Mouse (Mus musculus) stomach, postnatal 0 days (tissue): ENCODE data around the gene Pla2g2f. TPM values are rescaled to one million over a fixed set of nuclear protein-coding genes. Genes with fewer than 3 reads are reported as not detected.
A peak's percentile ranks its signal among the peaks of the same experiment; 100 is the strongest.

ENCODE experiments used
- ATAC-seq: fragments of 200-750 bp; cut with Nextera tagmentation; 2 replicates; pipeline ENCODE4 v1.8.0; 2017; ENCODE audit not compliant: low FRiP score, low TSS enrichment
- DNase-seq: peaks from one replicate; pipeline ENCODE4 v3.0.0-alpha.2; 2016; ENCODE audit warnings: low spot score
- H3K27ac ChIP-seq: fragments of 300-500 bp; sonication (generic); replicated peaks from 2 replicates; pipeline ENCODE4 v1.5.1; 2014; ENCODE audit warnings: mild to moderate bottlenecking, control low read depth
- H3K27me3 ChIP-seq: fragments of 300-500 bp; sonication (generic); 2 replicates; pipeline ENCODE4 v1.6.1; 2014; ENCODE audit warnings: low read length; ENCODE audit not compliant: control insufficient read depth, insufficient read depth
- H3K36me3 ChIP-seq: fragments of 300-500 bp; sonication (generic); 2 replicates; pipeline ENCODE4 v1.6.1; 2014; ENCODE audit warnings: low read length, mixed read lengths; ENCODE audit not compliant: control insufficient read depth, insufficient read depth
- H3K4me1 ChIP-seq: fragments of 300-500 bp; sonication (generic); replicated peaks from 2 replicates; pipeline ENCODE4 v1.6.1; 2014; ENCODE audit warnings: antibody characterized with exemption; ENCODE audit not compliant: control insufficient read depth, insufficient read depth
- H3K4me2 ChIP-seq: fragments of 300-500 bp; sonication (generic); replicated peaks from 2 replicates; pipeline ENCODE4 v1.6.1; 2014; ENCODE audit warnings: low read depth, mild to moderate bottlenecking, control low read depth, moderate library complexity
- H3K4me3 ChIP-seq: fragments of 300-500 bp; sonication (generic); 2 replicates; pipeline ENCODE4 v1.5.1; 2014; ENCODE audit warnings: low read depth, low read length, control low read depth
- H3K9ac ChIP-seq: fragments of 300-500 bp; sonication (generic); 2 replicates; pipeline ENCODE4 v1.6.1; 2014; ENCODE audit warnings: mild to moderate bottlenecking, low read length, control low read depth, mixed read lengths
- H3K9me3 ChIP-seq: fragments of 300-500 bp; sonication (generic); 2 replicates; pipeline ENCODE4 v1.6.1; 2016; ENCODE audit warnings: low read length; ENCODE audit not compliant: control insufficient read depth
- CTCF ChIP-seq: IDR thresholded peaks from 2 replicates; pipeline ENCODE4 v1.5.1; 2016; ENCODE audit warnings: antibody characterized with exemption, low read depth, mild to moderate bottlenecking, moderate library complexity
- EP300 ChIP-seq: optimal IDR thresholded peaks from 2 replicates; pipeline ENCODE3; 2016; ENCODE audit warnings: antibody characterized with exemption
- WGBS: fragments of 180-500 bp; shearing (Covaris S2); extraction: QIAGEN DNeasy Blood & Tissue Kit; methylation state at CpG from one replicate; pipeline ENCODE4 v1.1.7; 2014; 5-methylcytosine and 5-hydroxymethylcytosine counted together
- polyA plus RNA-seq: library from polyadenylated mRNA; unstranded; fragments of >200 nt; fragmentation: Nextera tagmentation; extraction: Ambion mirVana; gene quantifications from 2 replicates; pipeline ENCODE4 v1.2.1, GENCODE M21; 2015

Gene Pla2g2f
- polyA plus RNA-seq, 1 experiment from 2014 or later = 8.7 TPM

DNA sequence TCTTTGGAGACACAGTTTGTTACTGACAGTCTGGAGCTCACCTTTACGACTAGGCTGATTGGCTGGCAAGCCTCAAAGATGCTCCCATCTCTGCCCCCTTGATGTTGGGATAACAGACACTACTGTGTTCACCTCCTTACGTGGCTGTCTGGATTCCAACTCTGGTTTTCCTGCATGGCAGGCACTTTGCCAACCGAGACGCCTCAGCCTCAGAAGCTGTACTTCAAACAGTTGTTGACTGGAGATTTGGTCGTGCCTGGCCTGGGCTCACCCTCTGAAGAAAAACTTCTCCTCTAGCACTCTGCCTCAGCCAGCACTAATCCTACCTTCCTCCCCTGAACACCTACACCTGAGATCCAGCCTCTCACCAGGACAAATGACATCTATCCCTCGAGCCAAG, 34.0 kb upstream of the Pla2g2f start:
- Histone ChIP-seq H3K27me3 (no peaks in the 10 kb centered on the region), H3K9me3 (no peaks in the 10 kb centered on the region), H3K4me1 (no peaks in the 10 kb centered on the region; the same call in 1 of the 2 replicates), H3K27ac (no peak overlapping the region), H3K4me2 (no peak overlapping the region), H3K36me3 (no peaks in the 10 kb centered on the region), H3K4me3 (no peak overlapping the region), H3K9ac (no peak overlapping the region)
- TF ChIP-seq CTCF (no peak), EP300 (no peak)
- 50% methylated on average over 6 of the region's 6 CpGs for WGBS
- DNase-seq (no peak), ATAC-seq (no peak)

DNA sequence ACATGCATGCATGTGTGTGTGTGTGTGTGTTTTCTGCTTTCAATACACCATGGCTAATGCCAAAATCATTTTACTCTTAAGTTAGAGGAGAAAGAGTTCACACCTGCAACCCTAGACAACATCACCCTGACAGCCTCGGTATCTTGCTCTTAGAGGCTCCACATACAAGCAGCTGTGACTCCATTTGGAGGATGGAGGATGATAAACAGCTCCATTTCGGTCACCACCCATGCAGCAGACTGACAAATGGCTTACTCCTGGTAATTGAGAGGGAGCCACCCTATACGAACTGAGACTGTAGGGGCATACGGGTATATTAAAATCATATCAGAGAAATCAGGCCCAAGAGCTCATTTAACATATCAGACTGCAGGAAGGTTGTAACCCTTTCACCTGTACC, 31.0 kb upstream of the Pla2g2f start:
- H3K27me3 ChIP-seq = no peaks in the 10 kb centered on the region
- H3K4me3 ChIP-seq = no peak overlapping the region
- 64% methylated on average over 4 of the region's 4 CpGs for WGBS
- H3K4me1 ChIP-seq = no peaks in the 10 kb centered on the region; the same call in 1 of the 2 replicates
- DNase-seq = no peak
- no peak overlapping the region for H3K4me2 ChIP-seq
- H3K9ac ChIP-seq = no peak overlapping the region
- no peak for TF ChIP-seq CTCF
- no peak for TF ChIP-seq EP300
- H3K27ac ChIP-seq = no peak overlapping the region
- no peaks in the 10 kb centered on the region for H3K36me3 ChIP-seq
- no peak for ATAC-seq
- H3K9me3 ChIP-seq = no peaks in the 10 kb centered on the region

DNA sequence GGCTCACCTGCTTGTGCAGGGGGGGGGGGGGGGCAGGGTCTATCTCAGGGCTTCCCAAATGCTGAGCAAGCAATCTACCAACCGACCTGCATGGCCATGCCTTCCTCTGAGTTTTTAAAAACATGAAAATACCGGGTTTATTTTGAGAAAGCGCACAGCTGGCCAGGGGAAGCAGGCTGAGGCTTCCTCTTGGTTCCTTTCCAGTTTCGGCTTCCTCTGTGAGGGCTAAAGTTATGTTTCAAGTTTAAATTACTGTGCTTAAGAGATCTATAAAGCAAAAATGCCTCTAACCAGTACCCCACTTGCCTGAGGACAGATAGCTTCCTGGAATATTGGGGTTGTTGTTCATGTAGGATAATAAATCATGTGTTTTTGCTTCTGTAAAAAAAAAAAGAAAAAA, 28.7 kb upstream of the Pla2g2f start:
- no peaks in the 10 kb centered on the region for H3K36me3 ChIP-seq
- no peaks in the 10 kb centered on the region for H3K27me3 ChIP-seq
- 0 out of 2 replicates have a peak overlapping the region, but pooled peaks have one; percentile 13 for H3K9ac ChIP-seq
- no peak for ATAC-seq
- TF ChIP-seq CTCF = no peak
- TF ChIP-seq EP300 = no peak
- H3K4me2 ChIP-seq = no peak overlapping the region
- H3K4me3 ChIP-seq = no peak overlapping the region
- H3K9me3 ChIP-seq = no peaks in the 10 kb centered on the region
- DNase-seq = no peak
- no peak overlapping the region for H3K27ac ChIP-seq
- 38% methylated on average over 4 of the region's 4 CpGs for WGBS
- no peaks in the 10 kb centered on the region for H3K4me1 ChIP-seq

DNA sequence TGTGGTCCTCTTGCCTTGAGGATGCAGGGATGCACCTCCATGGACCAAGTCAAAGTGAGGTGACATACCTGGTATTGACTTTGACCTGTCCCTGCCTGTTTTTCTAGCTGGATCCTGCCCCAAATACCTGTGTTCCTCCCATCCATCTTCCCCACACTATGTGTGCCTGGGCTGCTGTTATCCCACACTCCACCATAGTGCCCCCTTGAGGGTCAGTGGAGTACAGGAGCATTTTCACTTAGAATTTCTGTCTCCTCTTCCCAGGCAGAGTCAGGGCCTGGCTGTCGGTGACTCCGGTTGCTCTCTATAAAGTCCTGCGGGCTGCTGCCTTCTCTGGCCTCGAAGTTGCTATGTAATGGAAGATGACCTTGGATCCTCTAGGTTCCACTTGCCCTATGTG, 28.3 kb upstream of the Pla2g2f start:
- Histone ChIP-seq H3K27me3 (no peaks in the 10 kb centered on the region), H3K9ac (0 out of 2 replicates have a peak overlapping the region, but pooled peaks have one; percentile 13), H3K4me3 (no peak overlapping the region), H3K9me3 (no peaks in the 10 kb centered on the region), H3K36me3 (no peaks in the 10 kb centered on the region), H3K4me2 (no peak overlapping the region), H3K4me1 (no peaks in the 10 kb centered on the region), H3K27ac (no peak overlapping the region)
- TF ChIP-seq CTCF (peak; percentile 53), EP300 (no peak)
- ATAC-seq (no peak; the same call in 1 of the 2 replicates), DNase-seq (no peak)
- 59% methylated on average over 4 of the region's 4 CpGs for WGBS

DNA sequence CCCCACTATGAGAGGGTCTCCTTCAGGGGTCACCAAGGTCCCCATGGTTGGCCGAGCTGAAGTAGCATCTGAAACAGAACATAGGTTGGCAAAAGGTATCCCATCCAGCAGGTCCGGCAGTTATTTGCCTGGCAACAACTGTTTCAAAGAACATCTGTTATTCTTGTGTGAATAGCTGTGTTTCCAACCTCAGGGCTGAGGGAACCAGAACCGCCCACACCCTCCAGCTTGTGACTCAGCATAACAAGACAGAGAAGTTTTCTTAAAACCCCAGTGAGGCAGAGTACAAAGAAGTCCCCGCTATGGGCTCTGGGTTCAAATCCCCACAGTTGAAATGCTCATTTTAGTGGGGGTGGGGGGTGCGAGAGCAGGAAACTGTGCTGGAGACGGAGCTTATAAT, 24.7 kb upstream of the Pla2g2f start:
- Histone ChIP-seq H3K9me3 (no peaks in the 10 kb centered on the region), H3K9ac (no peak overlapping the region), H3K4me2 (no peak overlapping the region), H3K4me3 (no peak overlapping the region), H3K4me1 (no peaks in the 10 kb centered on the region), H3K36me3 (no peaks in the 10 kb centered on the region), H3K27me3 (no peaks in the 10 kb centered on the region), H3K27ac (no peak overlapping the region)
- no peak for DNase-seq
- WGBS = 67% methylated on average over 6 of the region's 6 CpGs
- TF ChIP-seq CTCF = no peak
- TF ChIP-seq EP300 = no peak
- no peak for ATAC-seq

DNA sequence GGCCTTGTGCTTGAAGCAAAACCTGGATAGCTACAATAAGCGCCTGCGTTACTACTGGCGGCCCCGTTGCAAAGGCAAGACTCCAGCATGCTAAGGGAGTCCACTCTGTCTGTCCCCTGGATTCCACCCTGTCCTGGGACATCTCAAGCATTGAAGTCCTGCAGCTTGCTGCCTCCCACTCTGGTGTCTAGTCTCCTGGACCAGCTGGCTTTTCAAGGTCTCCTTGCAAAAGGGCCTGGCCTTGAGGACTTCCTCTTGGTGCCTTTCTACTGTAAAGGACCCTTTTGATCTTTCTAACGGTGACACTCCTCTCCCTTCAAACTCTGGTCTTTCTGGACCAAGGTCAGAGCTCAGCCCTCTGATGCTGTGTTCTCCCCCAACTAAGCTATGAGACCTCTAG, 22.9 kb upstream of the Pla2g2f start:
- Histone ChIP-seq H3K27ac (no peak overlapping the region), H3K4me2 (no peak overlapping the region), H3K4me1 (no peaks in the 10 kb centered on the region), H3K9ac (no peak overlapping the region), H3K9me3 (no peaks in the 10 kb centered on the region), H3K36me3 (no peaks in the 10 kb centered on the region), H3K27me3 (no peaks in the 10 kb centered on the region), H3K4me3 (no peak overlapping the region)
- WGBS = 77% methylated on average over 5 of the region's 5 CpGs
- no peak for ATAC-seq
- TF ChIP-seq EP300 (no peak), CTCF (no peak)
- no peak for DNase-seq
